Mouse (Mus musculus) ES-CJ7 (cell line): Measurements from ENCODE around the gene Olfr449.
A peak's percentile ranks its signal among the peaks of the same experiment; 100 is the strongest.

Experiments
- DNase-seq: peaks from one replicate; pipeline ENCODE4 v3.0.0; 2011; ENCODE audit warnings: low read depth, low spot score

The Olfr449 gene

GRCm38 (mm10) chr6:42834084-42834483 lies at the start of gene Olfr449:
TSS of gene Olfr449 (plus strand) at chr6:42834384.
- no peak for DNase-seq

GRCm38 (mm10) chr6:42784793-42785192 lies 49.4 kb upstream of the Olfr449 start, which contains the start of gene Olfr452:
TSS of gene Olfr452 (plus strand) at chr6:42785093.
- DNase-seq, result no peak

GRCm38 (mm10) chr6:42790247-42790948 lies 43.8 kb upstream of the Olfr449 start:
- DNase-seq, result peak; percentile 7

GRCm38 (mm10) chr6:42790949-42791556 lies 43.1 kb upstream of the Olfr449 start:
- DNase-seq, result no peak

GRCm38 (mm10) chr6:42794982-42795381 lies 39.2 kb upstream of the Olfr449 start:
- DNase-seq, result no peak

- no peak for DNase-seq
These were observed 22.5 kb upstream of the Olfr449 start, which contains the start of gene Olfr450 for GRCm38 (mm10) chr6:42811639-42812038. TSS of gene Olfr450 (plus strand) at chr6:42811939.

- DNase-seq, result peak; percentile 63
These were observed 26.1 kb downstream of the Olfr449 start for GRCm38 (mm10) chr6:42860222-42860819.

GRCm38 (mm10) chr6:42869695-42870094 lies 35.5 kb downstream of the Olfr449 start:
- no peak for DNase-seq

GRCm38 (mm10) chr6:42876323-42876722 lies 42.1 kb downstream of the Olfr449 start:
- DNase-seq, result no peak
